Mouse (Mus musculus) C2C12 (cell line): Measurements from ENCODE around the gene Mcub. TPM values are rescaled to one million over a fixed set of nuclear protein-coding genes. Genes with fewer than 3 reads are reported as not detected.

ENCODE experiments used
- H3K27me3 ChIP-seq: one replicate; pipeline ENCODE4 v1.6.1; 2011; ENCODE audit not compliant: control insufficient read depth, insufficient read depth, insufficient read length
- H3K36me3 ChIP-seq: one replicate; pipeline ENCODE4 v1.6.1; 2011; ENCODE audit not compliant: control insufficient read depth, insufficient read depth
- H3K4me3 ChIP-seq: one replicate; pipeline ENCODE4 v1.5.1; 2011; ENCODE audit warnings: mild to moderate bottlenecking, control low read depth; ENCODE audit not compliant: poor library complexity, insufficient read depth, severe bottlenecking
- H3K79me2 ChIP-seq: one replicate; pipeline ENCODE4 v1.6.1; 2011; ENCODE audit not compliant: control insufficient read depth, insufficient read depth
- H3K79me3 ChIP-seq: one replicate; pipeline ENCODE4 v1.6.1; 2011; ENCODE audit warnings: low read depth, control low read depth
- H3ac ChIP-seq: one replicate; pipeline ENCODE3; 2011; ENCODE audit warnings: low read depth; ENCODE audit not compliant: control insufficient read depth, insufficient read length
- CEBPB ChIP-seq: IDR thresholded peaks from one replicate; pipeline ENCODE4 v1.6.1; 2011; ENCODE audit warnings: low read depth, mild to moderate bottlenecking, control low read depth, moderate library complexity
- CTCF ChIP-seq: IDR thresholded peaks from one replicate; pipeline ENCODE4 v1.5.1; 2011; ENCODE audit not compliant: control insufficient read depth, insufficient read depth, insufficient read length
- FOSL1 ChIP-seq: IDR thresholded peaks from one replicate; pipeline ENCODE4 v1.8.0; 2011; ENCODE audit warnings: mild to moderate bottlenecking, low read length; ENCODE audit not compliant: poor library complexity, insufficient read depth, severe bottlenecking
- MAX ChIP-seq: IDR thresholded peaks from one replicate; pipeline ENCODE4 v1.6.1; 2011; ENCODE audit warnings: mild to moderate bottlenecking, control low read depth
- MYOD1 ChIP-seq: IDR thresholded peaks from one replicate; pipeline ENCODE4 v1.6.1; 2011; ENCODE audit warnings: low read depth; ENCODE audit not compliant: control insufficient read depth, insufficient read length
- MYOG ChIP-seq: IDR thresholded peaks from one replicate; pipeline ENCODE4 v1.6.1; 2011; ENCODE audit not compliant: control insufficient read depth, insufficient read length; ENCODE audit errors: extremely low read depth
- USF1 ChIP-seq: IDR thresholded peaks from one replicate; pipeline ENCODE4 v1.6.1; 2011; ENCODE audit warnings: low read depth, mild to moderate bottlenecking, control low read depth, moderate library complexity
- polyA plus RNA-seq: library from polyadenylated mRNA; unstranded; fragments of >200 nt; fragmentation: generic; extraction: Trizol; gene quantifications from one replicate; pipeline ENCODE4 v1.2.1, GENCODE M21; 2012; ENCODE audit warnings: missing spikeins

Gene Mcub
- polyA plus RNA-seq, 1 experiment = 11.0 TPM

DNA sequence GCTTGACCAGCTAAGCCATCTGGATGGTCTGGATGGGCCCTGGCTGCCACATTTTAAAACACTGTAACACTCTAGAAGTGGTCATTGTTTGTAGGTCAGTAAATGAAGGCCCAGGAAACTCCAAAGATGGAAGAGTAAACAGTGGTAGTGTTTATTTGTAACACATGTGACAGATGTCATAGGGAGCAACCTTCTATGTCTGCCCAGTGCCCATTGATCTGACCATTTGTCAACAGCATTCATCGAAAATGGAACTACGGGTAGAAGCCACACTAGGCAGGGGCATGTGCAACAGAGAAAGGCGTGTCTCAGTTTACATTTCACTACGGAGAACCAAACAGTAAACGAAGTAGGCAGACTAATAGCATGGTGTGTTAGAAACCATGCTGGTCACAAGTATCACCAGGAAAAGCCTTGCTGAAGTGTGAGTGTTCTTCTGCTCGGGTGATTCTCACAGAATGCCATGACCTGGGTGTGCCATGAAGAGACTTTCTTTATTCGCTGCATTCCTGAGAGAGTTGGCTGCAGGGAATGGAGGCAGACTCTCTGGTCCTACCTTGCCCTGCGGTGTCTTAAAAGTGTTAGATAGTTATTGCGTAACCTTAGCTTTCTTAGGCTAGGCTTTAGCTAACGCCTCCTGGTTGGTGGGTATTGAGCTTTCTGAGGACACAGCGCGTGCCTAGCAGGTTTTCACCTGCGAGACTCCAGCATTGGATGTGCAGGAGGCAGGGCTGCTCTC is 82.1 kb downstream of the Mcub start:
- Histone ChIP-seq H3ac (no peak overlapping the region), H3K27me3 (no peaks in the 10 kb centered on the region), H3K36me3 (no peaks in the 10 kb centered on the region), H3K79me3 (no peaks in the 10 kb centered on the region), H3K79me2 (no peaks in the 10 kb centered on the region), H3K4me3 (no peak overlapping the region)
- TF ChIP-seq CEBPB = no peak
- no peak for TF ChIP-seq FOSL1
- TF ChIP-seq MAX = no peak
- no peak for TF ChIP-seq USF1
- no peak for TF ChIP-seq MYOG
- TF ChIP-seq MYOD1 = no peak
- no peak for TF ChIP-seq CTCF

DNA sequence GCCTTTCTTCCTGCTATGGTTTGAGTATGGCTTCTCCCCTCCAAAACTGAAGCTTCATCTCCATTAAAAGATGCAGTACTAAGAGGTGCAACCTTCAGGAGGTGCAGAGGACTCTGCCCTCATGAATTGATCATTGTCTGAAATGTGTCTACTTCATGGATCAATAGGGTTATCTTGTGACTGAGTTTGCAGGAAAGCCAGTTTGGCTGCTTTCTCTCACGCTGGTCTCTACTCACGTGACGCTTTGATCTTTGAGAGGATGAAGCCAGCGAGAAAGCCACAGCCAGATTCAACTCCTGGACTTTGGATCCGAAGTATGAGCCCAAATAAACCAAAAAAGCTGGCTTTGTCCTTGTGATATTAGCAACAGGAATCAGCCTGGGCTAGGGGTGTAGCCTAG is 83.6 kb downstream of the Mcub start:
- Histone ChIP-seq H3K79me3 (no peaks in the 10 kb centered on the region), H3K79me2 (no peaks in the 10 kb centered on the region), H3K27me3 (no peaks in the 10 kb centered on the region), H3K4me3 (no peak overlapping the region), H3K36me3 (no peaks in the 10 kb centered on the region), H3ac (no peak overlapping the region)
- TF ChIP-seq MAX = no peak
- no peak for TF ChIP-seq USF1
- TF ChIP-seq FOSL1 = no peak
- no peak for TF ChIP-seq CEBPB
- TF ChIP-seq CTCF = no peak
- no peak for TF ChIP-seq MYOG
- TF ChIP-seq MYOD1 = no peak

DNA sequence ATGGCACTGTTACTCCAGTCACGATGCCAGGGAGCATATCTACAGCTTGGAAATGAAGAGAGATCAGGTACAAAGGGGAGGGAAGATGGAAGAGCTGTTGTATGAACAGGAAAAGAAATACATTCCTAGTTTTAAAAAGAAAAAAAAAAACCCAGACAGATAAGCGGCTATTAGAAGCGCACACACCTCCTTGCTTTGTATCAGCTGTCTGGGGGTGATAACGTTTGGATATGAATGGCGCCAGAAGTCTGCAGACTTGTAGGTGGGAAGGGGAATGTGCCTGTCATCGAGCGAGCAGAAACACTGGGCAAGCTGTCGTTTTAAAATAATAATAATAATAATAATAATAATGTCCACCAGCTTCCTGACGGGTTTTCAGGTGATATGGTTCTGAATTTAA is 84.4 kb downstream of the Mcub start:
- Histone ChIP-seq H3K79me3 (no peaks in the 10 kb centered on the region), H3K79me2 (no peaks in the 10 kb centered on the region), H3ac (no peak overlapping the region), H3K4me3 (no peak overlapping the region), H3K36me3 (no peaks in the 10 kb centered on the region), H3K27me3 (no peaks in the 10 kb centered on the region)
- TF ChIP-seq CEBPB (no peak), MYOG (no peak), CTCF (no peak), MYOD1 (no peak), USF1 (no peak), MAX (no peak), FOSL1 (no peak)

DNA sequence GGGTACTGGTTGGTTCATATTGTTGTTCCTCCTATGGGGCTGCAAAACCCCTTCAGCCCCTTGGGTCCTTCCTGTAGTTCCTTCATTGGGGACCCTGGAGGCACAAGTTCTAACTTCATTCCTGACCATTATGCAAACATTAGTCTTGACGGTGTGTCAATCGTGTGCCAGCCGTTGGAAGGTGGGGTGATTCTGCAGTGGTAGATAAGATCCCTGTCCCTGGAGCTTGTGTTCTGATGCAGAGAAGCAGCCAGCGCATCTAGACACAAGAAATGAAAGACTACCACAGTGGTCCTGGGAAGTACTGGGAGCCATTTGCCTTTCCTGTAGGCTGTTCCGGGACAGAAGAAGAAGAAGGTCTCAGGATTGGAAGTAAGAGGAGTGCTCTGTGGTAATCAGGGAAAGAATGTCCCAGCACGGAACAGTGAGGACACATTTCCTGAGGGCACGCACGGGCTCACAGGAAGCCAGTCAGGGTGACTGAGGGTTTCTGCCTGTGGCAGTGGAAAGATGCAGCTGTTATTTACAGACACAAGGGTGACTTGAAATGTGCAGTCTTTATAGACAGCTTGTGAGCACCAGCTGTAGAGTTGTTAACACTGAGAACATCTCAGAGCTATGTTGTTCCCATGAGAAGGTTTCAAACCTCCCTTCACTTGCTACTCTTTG is 88.9 kb downstream of the Mcub start:
- Histone ChIP-seq H3K36me3 (no peaks in the 10 kb centered on the region), H3K4me3 (no peak overlapping the region), H3K79me2 (no peaks in the 10 kb centered on the region), H3K79me3 (no peaks in the 10 kb centered on the region), H3ac (no peak overlapping the region), H3K27me3 (no peaks in the 10 kb centered on the region)
- TF ChIP-seq CTCF (no peak), MYOG (no peak), CEBPB (no peak), MYOD1 (no peak)

DNA sequence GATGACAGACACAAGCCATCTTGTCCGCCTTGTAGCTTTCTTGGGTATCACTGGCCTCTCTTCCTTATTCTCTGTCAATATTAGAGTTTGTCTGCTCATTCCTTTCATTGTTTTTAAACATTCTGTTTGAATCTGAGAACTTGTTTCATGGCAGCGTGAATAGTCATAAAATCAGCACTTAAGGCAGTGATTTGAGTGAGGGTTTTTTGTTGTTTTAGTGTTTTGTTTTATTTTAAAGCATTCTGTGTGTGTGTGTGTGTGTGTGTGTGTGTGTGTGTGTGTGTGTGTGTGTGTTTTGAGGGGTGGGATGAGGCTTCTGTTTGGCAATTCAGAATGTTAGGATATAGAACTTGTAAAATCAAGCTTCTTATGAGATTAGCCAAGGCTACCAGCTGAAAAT is 90.1 kb downstream of the Mcub start:
- TF ChIP-seq MYOG (no peak), CEBPB (no peak), FOSL1 (no peak), MYOD1 (no peak), CTCF (no peak), MAX (no peak), USF1 (no peak)

DNA sequence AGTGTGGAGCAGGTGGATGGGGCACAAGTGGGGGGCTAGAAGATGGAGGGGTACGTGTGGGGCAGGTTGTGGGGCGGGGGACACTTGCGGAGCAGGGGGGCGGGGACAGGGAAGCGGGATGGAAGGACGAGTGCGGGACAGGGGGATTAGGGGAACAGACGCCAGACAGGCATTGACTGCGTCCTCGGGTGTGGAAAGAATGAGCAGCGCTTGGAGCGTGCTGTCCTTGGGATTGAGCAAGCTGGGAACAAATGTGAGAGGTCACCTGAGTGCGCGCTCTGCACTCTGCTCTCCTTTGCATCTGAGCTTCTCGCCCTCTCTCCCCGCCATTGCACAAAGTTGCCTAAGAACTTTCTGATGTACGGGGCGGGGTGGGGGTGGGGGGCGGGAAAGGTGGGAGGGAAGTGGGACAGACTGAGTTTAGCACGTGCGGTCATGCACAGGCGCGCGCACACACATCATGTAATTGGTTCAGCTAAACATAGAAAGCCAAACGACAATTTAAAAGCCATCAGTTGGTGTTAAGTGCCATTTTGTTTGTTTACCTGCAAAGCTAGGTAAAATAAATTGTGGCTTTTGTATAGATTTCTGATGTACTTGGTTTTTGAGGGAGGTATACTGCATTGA is 90.8 kb downstream of the Mcub start:
- H3K79me3 ChIP-seq = no peaks in the 10 kb centered on the region
- TF ChIP-seq FOSL1 = no peak
- no peak for TF ChIP-seq MYOG
- TF ChIP-seq CTCF = no peak
- no peak for TF ChIP-seq USF1
- no peak for TF ChIP-seq MYOD1
- no peak for TF ChIP-seq CEBPB
- no peak for TF ChIP-seq MAX
- H3K27me3 ChIP-seq = no peaks in the 10 kb centered on the region
- peak overlapping the region; percentile 43 for H3K4me3 ChIP-seq
- no peaks in the 10 kb centered on the region for H3K36me3 ChIP-seq
- no peaks in the 10 kb centered on the region for H3K79me2 ChIP-seq
- peak overlapping the region; percentile 33 for H3ac ChIP-seq

More for the DNA sequence above, 90.1 kb downstream of the Mcub start:
- Histone ChIP-seq H3K79me3 (no peaks in the 10 kb centered on the region), H3K27me3 (no peaks in the 10 kb centered on the region), H3K79me2 (no peaks in the 10 kb centered on the region), H3ac (no peak overlapping the region), H3K4me3 (no peak overlapping the region), H3K36me3 (no peaks in the 10 kb centered on the region)
